Mouse (Mus musculus): ENCODE data around the gene Pet100. TPM values are rescaled to one million over a fixed set of nuclear protein-coding genes. Genes with fewer than 3 reads are reported as not detected.

The Pet100 gene
- polyA plus RNA-seq, 1 experiment from 2014 or later, result 83.4 TPM

GRCm38 (mm10) chr8:3594466-3594865, 26.9 kb upstream of the Pet100 start:
- H3K36me3 ChIP-seq, result peaks cover 15% of the 10 kb centered on the region; the same call in 1 of the 2 replicates
- peaks cover 14% of the 10 kb centered on the region for H3K4me1 ChIP-seq (replicated peaks)
- ATAC-seq (ENCODE audit: low FRiP score, low read depth), result no peak
- H3K27ac ChIP-seq (replicated peaks), result no peak overlapping the region
- no peak overlapping the region for H3K4me3 ChIP-seq
- WGBS, result 86% methylated on average over 2 of the region's 2 CpGs
- no peaks in the 10 kb centered on the region for H3K27me3 ChIP-seq
- H3K9ac ChIP-seq, result no peak overlapping the region
- no peak overlapping the region for H3K4me2 ChIP-seq
- no peaks in the 10 kb centered on the region for H3K9me3 ChIP-seq

- ATAC-seq (ENCODE audit: low FRiP score, low read depth), result no peak
- Histone ChIP-seq H3K4me1 (replicated peaks) (peaks cover 10% of the 10 kb centered on the region), H3K27ac (replicated peaks) (no peak overlapping the region), H3K27me3 (no peaks in the 10 kb centered on the region), H3K4me2 (no peak overlapping the region), H3K4me3 (no peak overlapping the region), H3K9me3 (no peaks in the 10 kb centered on the region), H3K36me3 (peaks cover 46% of the 10 kb centered on the region), H3K9ac (no peak overlapping the region)
- WGBS, result 83% methylated on average over 3 of the region's 3 CpGs
Measured at GRCm38 (mm10) chr8:3598054-3598453, 23.3 kb upstream of the Pet100 start.

- H3K36me3 ChIP-seq, result peaks cover 57% of the 10 kb centered on the region
Measured at GRCm38 (mm10) chr8:3599219-3599618, 22.1 kb upstream of the Pet100 start.

GRCm38 (mm10) chr8:3600401-3600800, 20.9 kb upstream of the Pet100 start:
- Histone ChIP-seq H3K27ac (replicated peaks) (no peak overlapping the region), H3K27me3 (no peaks in the 10 kb centered on the region), H3K9me3 (no peaks in the 10 kb centered on the region), H3K9ac (no peak overlapping the region), H3K4me2 (no peak overlapping the region), H3K4me1 (replicated peaks) (no peaks in the 10 kb centered on the region), H3K4me3 (no peak overlapping the region), H3K36me3 (peaks cover 66% of the 10 kb centered on the region)
- WGBS, result 96% methylated on average over 6 of the region's 6 CpGs
- no peak for ATAC-seq (ENCODE audit: low FRiP score, low read depth)

More at GRCm38 (mm10) chr8:3599219-3599618, 22.1 kb upstream of the Pet100 start:
- Histone ChIP-seq H3K27me3 (no peaks in the 10 kb centered on the region), H3K4me1 (replicated peaks) (no peaks in the 10 kb centered on the region), H3K9ac (no peak overlapping the region), H3K9me3 (no peaks in the 10 kb centered on the region), H3K4me2 (no peak overlapping the region), H3K27ac (replicated peaks) (no peak overlapping the region), H3K4me3 (no peak overlapping the region)
- 73% methylated on average over 1 of the region's 1 CpGs for WGBS
- ATAC-seq (ENCODE audit: low FRiP score, low read depth), result no peak

- H3K9me3 ChIP-seq, result no peaks in the 10 kb centered on the region
- ATAC-seq (ENCODE audit: low FRiP score, low read depth), result no peak
- 88% methylated on average over 13 of the region's 13 CpGs for WGBS
- peaks cover 81% of the 10 kb centered on the region for H3K36me3 ChIP-seq
- no peak overlapping the region for H3K27ac ChIP-seq (replicated peaks)
- H3K27me3 ChIP-seq, result no peaks in the 10 kb centered on the region
- no peaks in the 10 kb centered on the region for H3K4me1 ChIP-seq (replicated peaks)
- no peak overlapping the region for H3K9ac ChIP-seq
- no peak overlapping the region for H3K4me3 ChIP-seq
- H3K4me2 ChIP-seq, result no peak overlapping the region
Measured at GRCm38 (mm10) chr8:3603439-3603838, 17.9 kb upstream of the Pet100 start.

GRCm38 (mm10) chr8:3606593-3606992, 14.8 kb upstream of the Pet100 start:
- no peaks in the 10 kb centered on the region for H3K4me1 ChIP-seq (replicated peaks)
- no peak overlapping the region for H3K4me2 ChIP-seq
- WGBS, result 85% methylated on average over 16 of the region's 16 CpGs
- H3K27me3 ChIP-seq, result no peaks in the 10 kb centered on the region
- ATAC-seq (ENCODE audit: low FRiP score, low read depth), result no peak
- no peaks in the 10 kb centered on the region for H3K9me3 ChIP-seq
- peaks cover 85% of the 10 kb centered on the region for H3K36me3 ChIP-seq
- no peak overlapping the region for H3K4me3 ChIP-seq
- H3K27ac ChIP-seq (replicated peaks), result no peak overlapping the region
- H3K9ac ChIP-seq, result no peak overlapping the region

GRCm38 (mm10) chr8:3607822-3608221, 13.5 kb upstream of the Pet100 start:
- no peak overlapping the region for H3K9ac ChIP-seq
- WGBS, result 88% methylated on average over 7 of the region's 7 CpGs

GRCm38 (mm10) chr8:3609046-3609815, 12.1 kb upstream of the Pet100 start:
- no peaks in the 10 kb centered on the region for H3K27me3 ChIP-seq
- H3K4me3 ChIP-seq, result no peak overlapping the region
- ATAC-seq (ENCODE audit: low FRiP score, low read depth), result no peak
- H3K4me2 ChIP-seq, result no peak overlapping the region
- no peaks in the 10 kb centered on the region for H3K4me1 ChIP-seq (replicated peaks)
- H3K9me3 ChIP-seq, result no peaks in the 10 kb centered on the region
- H3K27ac ChIP-seq (replicated peaks), result no peak overlapping the region
- WGBS, result 83% methylated on average over 12 of the region's 12 CpGs
- H3K9ac ChIP-seq, result no peak overlapping the region
- H3K36me3 ChIP-seq, result peaks cover 84% of the 10 kb centered on the region

More at GRCm38 (mm10) chr8:3607822-3608221, 13.5 kb upstream of the Pet100 start:
- Histone ChIP-seq H3K4me1 (replicated peaks) (no peaks in the 10 kb centered on the region), H3K27ac (replicated peaks) (no peak overlapping the region), H3K4me2 (no peak overlapping the region), H3K4me3 (no peak overlapping the region), H3K36me3 (peaks cover 84% of the 10 kb centered on the region), H3K9me3 (no peaks in the 10 kb centered on the region), H3K27me3 (no peaks in the 10 kb centered on the region)
- ATAC-seq (ENCODE audit: low FRiP score, low read depth), result no peak

GRCm38 (mm10) chr8:3609816-3610150, 11.6 kb upstream of the Pet100 start:
- no peak overlapping the region for H3K4me3 ChIP-seq
- WGBS, result 90% methylated on average over 6 of the region's 6 CpGs
- H3K27ac ChIP-seq (replicated peaks), result no peak overlapping the region
- no peak for ATAC-seq (ENCODE audit: low FRiP score, low read depth)
- peaks cover 84% of the 10 kb centered on the region for H3K36me3 ChIP-seq
- no peak overlapping the region for H3K4me2 ChIP-seq
- H3K4me1 ChIP-seq (replicated peaks), result no peaks in the 10 kb centered on the region
- H3K9me3 ChIP-seq, result no peaks in the 10 kb centered on the region
- H3K9ac ChIP-seq, result no peak overlapping the region
- H3K27me3 ChIP-seq, result no peaks in the 10 kb centered on the region

GRCm38 (mm10) chr8:3622119-3622518, 771 bp downstream of the Pet100 start:
- no peak for ATAC-seq (ENCODE audit: low FRiP score, low read depth)
- Histone ChIP-seq H3K4me3 (peak overlapping the region; percentile 61), H3K27ac (replicated peaks) (no peak overlapping the region), H3K9ac (peak overlapping the region; percentile 53; the same call in 1 of the 2 replicates), H3K9me3 (no peaks in the 10 kb centered on the region), H3K36me3 (peaks cover 12% of the 10 kb centered on the region), H3K4me2 (peak overlapping the region; percentile 75), H3K4me1 (replicated peaks) (peaks cover 25% of the 10 kb centered on the region), H3K27me3 (no peaks in the 10 kb centered on the region)
- WGBS, result 64% methylated on average over 8 of the region's 8 CpGs

- Histone ChIP-seq H3K4me1 (replicated peaks) (peaks cover 13% of the 10 kb centered on the region), H3K9ac (no peak within 1 kb of the TSS), H3K36me3 (no peaks in the 10 kb centered on the region), H3K27me3 (no peaks in the 10 kb centered on the region), H3K4me3 (no peak within 1 kb of the TSS), H3K4me2 (no peak within 1 kb of the TSS), H3K9me3 (no peaks in the 10 kb centered on the region), H3K27ac (replicated peaks) (no peak within 1 kb of the TSS)
- ATAC-seq (ENCODE audit: low FRiP score, low read depth), result no peak
- 69% methylated on average over 1 of the region's 1 CpGs for WGBS
Measured at GRCm38 (mm10) chr8:3625445-3625844, 4.1 kb downstream of the Pet100 start, which contains the start of gene Pcp2. Pcp2 (minus strand) TSS chr8:3625545.

- Histone ChIP-seq H3K27ac (replicated peaks) (no peak overlapping the region), H3K27me3 (no peaks in the 10 kb centered on the region), H3K9ac (no peak overlapping the region), H3K4me1 (replicated peaks) (peaks cover 18% of the 10 kb centered on the region), H3K36me3 (no peaks in the 10 kb centered on the region), H3K4me2 (no peak overlapping the region), H3K4me3 (no peak overlapping the region), H3K9me3 (no peaks in the 10 kb centered on the region)
- 66% methylated on average over 5 of the region's 5 CpGs for WGBS
- no peak for ATAC-seq (ENCODE audit: low FRiP score, low read depth)
Measured at GRCm38 (mm10) chr8:3626971-3627370, 5.6 kb downstream of the Pet100 start.

GRCm38 (mm10) chr8:3628014-3628413, 6.7 kb downstream of the Pet100 start:
- Histone ChIP-seq H3K36me3 (no peaks in the 10 kb centered on the region), H3K9me3 (no peaks in the 10 kb centered on the region), H3K9ac (no peak overlapping the region), H3K27ac (replicated peaks) (no peak overlapping the region), H3K4me3 (no peak overlapping the region), H3K4me2 (no peak overlapping the region), H3K27me3 (no peaks in the 10 kb centered on the region), H3K4me1 (replicated peaks) (peaks cover 10% of the 10 kb centered on the region)
- 28% methylated on average over 5 of the region's 5 CpGs for WGBS
- no peak for ATAC-seq (ENCODE audit: low FRiP score, low read depth)

Measured in hindbrain, embryonic 15.5 days (tissue).